Mouse (Mus musculus): ENCODE data around the gene Lurap1l. TPM values are rescaled to one million over a fixed set of nuclear protein-coding genes. Genes with fewer than 3 reads are reported as not detected.

The Lurap1l gene
- total and polyA plus RNA-seq, 2 experiments from 2014 or later = 5.3 to 6.4 TPM

- ATAC-seq (no peak), DNase-seq (no peak)
- no peak for TF ChIP-seq CTCF (IDR thresholded peaks at IDR 0.05; ENCODE audit: low read depth)
- H3K4me2 ChIP-seq (ENCODE audit: low read depth) = no peak overlapping the region
- no peaks in the 10 kb centered on the region for H3K4me1 ChIP-seq (ENCODE audit: insufficient read depth)
- H3K9me3 ChIP-seq (ENCODE audit: low read length) = no peaks in the 10 kb centered on the region
- 62% methylated on average over 2 of the region's 2 CpGs for WGBS
- H3K9ac ChIP-seq = no peak overlapping the region
- no peak overlapping the region for H3K4me3 ChIP-seq (ENCODE audit: low read depth, low read length)
- H3K27ac ChIP-seq (ENCODE audit: low read depth, low read length) = no peak overlapping the region
- H3K36me3 ChIP-seq (ENCODE audit: insufficient read depth) = no peaks in the 10 kb centered on the region
- no peaks in the 10 kb centered on the region for H3K27me3 ChIP-seq (ENCODE audit: insufficient read depth, low read length)
Observed at GRCm38 (mm10) chr4:80949720-80950119, 39.3 kb downstream of the Lurap1l start.

- H3K27ac ChIP-seq (ENCODE audit: low read depth, low read length) = no peak overlapping the region
- TF ChIP-seq CTCF (IDR thresholded peaks at IDR 0.05; ENCODE audit: low read depth) = no peak
- DNase-seq (no peak), ATAC-seq (no peak)
- WGBS = 80% methylated on average over 8 of the region's 8 CpGs
- no peak overlapping the region for H3K9ac ChIP-seq
- no peaks in the 10 kb centered on the region for H3K27me3 ChIP-seq (ENCODE audit: insufficient read depth, low read length)
- H3K4me1 ChIP-seq (ENCODE audit: insufficient read depth) = no peaks in the 10 kb centered on the region
- no peak overlapping the region for H3K4me3 ChIP-seq (ENCODE audit: low read depth, low read length)
- no peaks in the 10 kb centered on the region for H3K9me3 ChIP-seq (ENCODE audit: low read length)
- H3K36me3 ChIP-seq (ENCODE audit: insufficient read depth) = no peaks in the 10 kb centered on the region
- no peak overlapping the region for H3K4me2 ChIP-seq (ENCODE audit: low read depth)
Observed at GRCm38 (mm10) chr4:80950280-80950781, 39.9 kb downstream of the Lurap1l start.

DNA sequence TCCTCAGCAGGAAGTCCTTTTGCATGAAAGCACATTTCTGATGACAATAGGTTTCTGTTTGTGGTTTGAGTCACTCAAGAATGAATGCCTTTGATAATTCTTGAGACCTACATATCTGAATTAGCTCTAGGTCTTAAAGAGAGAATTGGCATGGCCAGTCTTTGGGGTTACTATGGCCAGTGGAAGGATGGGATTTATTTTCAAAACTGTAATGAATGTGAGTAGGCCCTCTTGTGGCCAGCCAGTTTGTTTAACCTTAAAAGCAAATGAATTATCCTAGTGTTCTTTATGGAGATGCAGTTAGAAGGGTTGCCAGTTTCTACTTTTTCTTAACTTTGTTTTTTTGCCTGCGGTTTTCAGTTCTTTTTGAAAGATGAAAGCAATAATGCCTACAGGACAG, 42.2 kb downstream of the Lurap1l start:
- no peak overlapping the region for H3K4me2 ChIP-seq (ENCODE audit: low read depth)
- H3K9me3 ChIP-seq (ENCODE audit: low read length) = no peaks in the 10 kb centered on the region
- H3K27ac ChIP-seq (ENCODE audit: low read depth, low read length) = no peak overlapping the region
- ATAC-seq = no peak
- no peaks in the 10 kb centered on the region for H3K27me3 ChIP-seq (ENCODE audit: insufficient read depth, low read length)
- no peak for TF ChIP-seq CTCF (IDR thresholded peaks at IDR 0.05; ENCODE audit: low read depth)
- no peaks in the 10 kb centered on the region for H3K4me1 ChIP-seq (ENCODE audit: insufficient read depth)
- H3K9ac ChIP-seq = no peak overlapping the region
- no peak for DNase-seq
- H3K4me3 ChIP-seq (ENCODE audit: low read depth, low read length) = no peak overlapping the region
- H3K36me3 ChIP-seq (ENCODE audit: insufficient read depth) = no peaks in the 10 kb centered on the region
- WGBS = 81% methylated on average over 1 of the region's 1 CpGs

DNA sequence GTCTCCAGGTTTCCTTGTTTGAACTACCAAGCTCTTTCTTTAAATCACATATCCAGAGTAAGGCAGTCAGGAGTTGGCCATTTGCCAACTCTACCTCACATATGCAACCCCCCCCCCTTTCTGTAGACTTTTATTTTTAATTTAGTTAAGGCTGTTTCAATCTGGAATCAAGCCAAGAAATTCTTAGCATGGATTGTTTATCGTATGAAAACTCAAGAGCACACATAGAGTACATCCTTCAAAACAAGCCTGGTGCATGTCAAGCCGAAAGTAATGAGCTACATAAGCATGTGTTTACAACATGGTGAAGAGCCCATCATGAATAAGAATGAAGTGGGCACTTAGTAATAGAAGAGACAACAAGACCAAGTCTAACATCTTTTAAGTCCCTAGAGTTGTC, 45.5 kb downstream of the Lurap1l start:
- no peak for ATAC-seq
- 51% methylated on average over 2 of the region's 2 CpGs for WGBS
- no peak for DNase-seq
- no peaks in the 10 kb centered on the region for H3K27me3 ChIP-seq (ENCODE audit: insufficient read depth, low read length)
- H3K4me1 ChIP-seq (ENCODE audit: insufficient read depth) = no peaks in the 10 kb centered on the region
- H3K36me3 ChIP-seq (ENCODE audit: insufficient read depth) = no peaks in the 10 kb centered on the region
- H3K27ac ChIP-seq (ENCODE audit: low read depth, low read length) = no peak overlapping the region
- no peak overlapping the region for H3K4me2 ChIP-seq (ENCODE audit: low read depth)
- H3K9ac ChIP-seq = no peak overlapping the region
- no peak for TF ChIP-seq CTCF (IDR thresholded peaks at IDR 0.05; ENCODE audit: low read depth)
- no peaks in the 10 kb centered on the region for H3K9me3 ChIP-seq (ENCODE audit: low read length)
- H3K4me3 ChIP-seq (ENCODE audit: low read depth, low read length) = no peak overlapping the region

DNA sequence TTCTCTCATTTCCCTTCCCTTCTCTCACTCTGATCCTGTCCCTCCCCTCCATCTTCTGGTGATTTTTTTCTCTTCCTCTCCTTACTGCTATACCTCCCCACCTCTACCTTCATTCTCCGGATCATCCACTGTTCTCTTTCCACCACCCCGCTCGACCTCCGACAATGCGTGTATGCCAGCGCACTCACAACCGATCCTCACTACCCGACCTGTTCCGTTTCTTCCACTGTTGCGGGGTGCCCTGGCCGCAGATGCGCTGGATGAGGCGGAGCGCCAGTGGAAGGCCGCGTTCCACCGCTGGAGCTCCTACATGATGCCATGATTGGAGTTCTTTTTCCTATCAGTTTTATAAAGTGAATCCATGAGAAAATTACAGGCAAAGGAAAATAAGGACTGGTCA, 57.1 kb downstream of the Lurap1l start:
- Histone ChIP-seq H3K36me3 (ENCODE audit: insufficient read depth) (no peaks in the 10 kb centered on the region), H3K4me1 (ENCODE audit: insufficient read depth) (no peaks in the 10 kb centered on the region), H3K27me3 (ENCODE audit: insufficient read depth, low read length) (no peaks in the 10 kb centered on the region), H3K4me2 (ENCODE audit: low read depth) (no peak overlapping the region), H3K4me3 (ENCODE audit: low read depth, low read length) (no peak overlapping the region), H3K27ac (ENCODE audit: low read depth, low read length) (no peak overlapping the region), H3K9ac (no peak overlapping the region), H3K9me3 (ENCODE audit: low read length) (no peaks in the 10 kb centered on the region)
- no peak for TF ChIP-seq CTCF (IDR thresholded peaks at IDR 0.05; ENCODE audit: low read depth)
- WGBS = 96% methylated on average over 17 of the region's 17 CpGs
- ATAC-seq (no peak), DNase-seq (no peak)

DNA sequence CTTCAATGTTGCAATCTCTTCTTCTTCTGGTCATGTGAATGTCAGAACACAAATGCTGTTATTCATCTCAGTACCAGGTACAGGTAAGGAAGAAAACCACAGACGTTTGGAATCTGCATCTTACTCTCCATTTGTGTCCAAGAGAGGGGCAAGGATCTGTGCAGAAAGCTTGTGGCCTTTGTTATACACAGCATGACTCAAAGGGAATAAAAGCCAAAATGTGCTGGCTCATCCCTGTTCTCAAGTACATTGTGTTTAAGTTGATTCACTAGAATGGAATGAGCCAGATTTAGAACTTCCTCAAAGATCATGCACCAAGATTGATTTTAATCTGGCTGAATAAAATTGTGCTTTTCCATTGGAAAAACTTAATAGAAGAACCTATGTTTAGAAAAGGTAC, 61.4 kb downstream of the Lurap1l start:
- Histone ChIP-seq H3K9ac (no peak overlapping the region), H3K27ac (ENCODE audit: low read depth, low read length) (no peak overlapping the region), H3K9me3 (ENCODE audit: low read length) (no peaks in the 10 kb centered on the region), H3K27me3 (ENCODE audit: insufficient read depth, low read length) (no peaks in the 10 kb centered on the region), H3K4me2 (ENCODE audit: low read depth) (no peak overlapping the region), H3K4me3 (ENCODE audit: low read depth, low read length) (no peak overlapping the region), H3K4me1 (ENCODE audit: insufficient read depth) (no peaks in the 10 kb centered on the region), H3K36me3 (ENCODE audit: insufficient read depth) (no peaks in the 10 kb centered on the region)
- WGBS = 14% methylated on average over 1 of the region's 1 CpGs
- TF ChIP-seq CTCF (IDR thresholded peaks at IDR 0.05; ENCODE audit: low read depth) = no peak
- ATAC-seq (no peak), DNase-seq (no peak)

GRCm38 (mm10) chr4:80973896-80974295, 63.5 kb downstream of the Lurap1l start:
- no peak for DNase-seq

DNA sequence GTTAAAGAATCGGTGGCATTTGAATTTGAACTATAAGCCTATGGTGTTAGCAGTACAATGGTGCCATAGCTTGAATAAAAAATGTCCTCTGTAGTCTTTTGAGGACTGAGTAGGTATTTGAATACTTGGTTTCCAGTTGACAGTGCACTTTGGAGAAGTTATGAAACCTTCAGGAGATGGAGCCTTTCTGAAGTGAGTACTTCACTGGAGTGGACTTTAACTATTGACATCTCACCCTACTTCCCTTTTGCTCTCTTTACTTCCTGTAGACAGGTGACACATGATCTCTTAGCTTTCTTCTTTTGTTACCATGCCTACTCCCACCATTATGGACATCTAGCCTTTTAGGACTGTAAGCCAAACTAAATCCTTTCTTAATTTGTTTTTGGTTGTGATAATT, 80.4 kb downstream of the Lurap1l start:
- Histone ChIP-seq H3K9ac (no peak overlapping the region), H3K9me3 (ENCODE audit: low read length) (no peaks in the 10 kb centered on the region), H3K27ac (ENCODE audit: low read depth, low read length) (no peak overlapping the region), H3K4me3 (ENCODE audit: low read depth, low read length) (no peak overlapping the region), H3K4me1 (ENCODE audit: insufficient read depth) (no peaks in the 10 kb centered on the region), H3K27me3 (ENCODE audit: insufficient read depth, low read length) (no peaks in the 10 kb centered on the region), H3K36me3 (ENCODE audit: insufficient read depth) (no peaks in the 10 kb centered on the region), H3K4me2 (ENCODE audit: low read depth) (no peak overlapping the region)
- DNase-seq = no peak
- no peak for ATAC-seq
- 83% methylated on average over 1 of the region's 1 CpGs for WGBS
- no peak for TF ChIP-seq CTCF (IDR thresholded peaks at IDR 0.05; ENCODE audit: low read depth)

More at GRCm38 (mm10) chr4:80973896-80974295, 63.5 kb downstream of the Lurap1l start:
- Histone ChIP-seq H3K27me3 (ENCODE audit: insufficient read depth, low read length) (no peaks in the 10 kb centered on the region), H3K27ac (ENCODE audit: low read depth, low read length) (no peak overlapping the region), H3K9ac (no peak overlapping the region), H3K4me3 (ENCODE audit: low read depth, low read length) (no peak overlapping the region), H3K36me3 (ENCODE audit: insufficient read depth) (no peaks in the 10 kb centered on the region), H3K4me1 (ENCODE audit: insufficient read depth) (no peaks in the 10 kb centered on the region), H3K9me3 (ENCODE audit: low read length) (no peaks in the 10 kb centered on the region), H3K4me2 (ENCODE audit: low read depth) (no peak overlapping the region)
- TF ChIP-seq CTCF (IDR thresholded peaks at IDR 0.05; ENCODE audit: low read depth) = no peak
- no peak for ATAC-seq

All from forebrain, postnatal 0 days (tissue).